In genomic region chr3:65110190-65110589, GRCm38 (mm10) we compare ENCODE assay signal across 8 mouse cellular contexts. TPM values are rescaled to one million over a fixed set of nuclear protein-coding genes. Genes with fewer than 3 reads are reported as not detected.
DNase-seq lines count a peak whose midpoint lies in the region; ATAC-seq and TF ChIP-seq lines count a peak whose summit lies in the region.
"Had no signal": no experiment of that assay in that cellular context is flagged by ENCODE, and none has a peak within 500 bp of the region (broad histone marks: within the 10 kb centered on the region; RNA-seq: fewer than 3 reads in every experiment).

No protein-coding gene starts in this region.

- no peaks in the 10 kb centered on the region for H3K36me3 ChIP-seq in forebrain, embryonic 13.5 days (ENCODE audit: poor library complexity, severe bottlenecking)
- H3K36me3 ChIP-seq in intestine, embryonic 16.5 days (ENCODE audit: control insufficient read depth, insufficient read depth, low read length), result no peaks in the 10 kb centered on the region
- H3K36me3 ChIP-seq in stomach, embryonic 14.5 days (ENCODE audit: control insufficient read depth, insufficient read depth, low read length), result no peaks in the 10 kb centered on the region
- H3K36me3 ChIP-seq: liver, embryonic 13.5 days had no signal

- H3K27ac ChIP-seq in left cerebral cortex, adult 2 months, result peak overlapping the region; percentile 73
- H3K27ac ChIP-seq in forebrain, embryonic 13.5 days, result no peak overlapping the region
- H3K27ac ChIP-seq in intestine, embryonic 16.5 days (ENCODE audit: low read length), result no peak overlapping the region
- H3K27ac ChIP-seq in stomach, embryonic 14.5 days (ENCODE audit: low read length), result no peak overlapping the region
- H3K27ac ChIP-seq: liver, embryonic 13.5 days had no signal

- 71% methylated on average over 9 of the region's 9 CpGs for whole genome bisulfite sequencing in forebrain, embryonic 13.5 days
- 69% methylated on average over 9 of the region's 9 CpGs for WGBS in intestine, embryonic 16.5 days
- 64% methylated on average over 9 of the region's 9 CpGs for WGBS in stomach, embryonic 14.5 days

- H3K9ac ChIP-seq in forebrain, embryonic 13.5 days, result no peak overlapping the region
- H3K9ac ChIP-seq in intestine, embryonic 16.5 days (ENCODE audit: low read depth, low read length), result 0 out of 2 replicates have a peak overlapping the region, but pooled peaks have one; percentile 55
- H3K9ac ChIP-seq in stomach, embryonic 14.5 days (replicated peaks; ENCODE audit: low read depth, low read length), result no peak overlapping the region
- H3K9ac ChIP-seq: liver, embryonic 13.5 days had no signal

- ATAC-seq in forebrain, embryonic 13.5 days, result no peak
- ATAC-seq in intestine, embryonic 16.5 days, result no peak
- ATAC-seq in stomach, embryonic 14.5 days (ENCODE audit: insufficient number of reproducible peaks, insufficient read depth, low FRiP score, low read depth), result no peak

- intact Hi-C loops in left cerebral cortex, adult 2 months (cut with DNase I), result loop anchor here (5.0 to 10.0 kb wide), 2 partner anchors 112 to 775 kb away; no protein-coding TSS in a partner anchor
- intact Hi-C loops in left cerebral cortex, postnatal 10 days (cut with DNase I), result loop anchor here (10.0 kb wide), 1 partner anchor 105 kb away; no protein-coding TSS in a partner anchor

- no peaks in the 10 kb centered on the region for H3K9me3 ChIP-seq in forebrain, embryonic 13.5 days (replicated peaks)
- H3K9me3 ChIP-seq in intestine, embryonic 16.5 days (ENCODE audit: control insufficient read depth, low read length), result no peaks in the 10 kb centered on the region
- H3K9me3 ChIP-seq in stomach, embryonic 14.5 days (ENCODE audit: control insufficient read depth, low read depth, low read length), result no peaks in the 10 kb centered on the region
- H3K9me3 ChIP-seq: liver, embryonic 13.5 days had no signal

- no peak for TF ChIP-seq CTCF in left cerebral cortex, adult 2 months (IDR thresholded peaks at IDR 0.05)

- peak overlapping the region; percentile 84 for H3K4me2 ChIP-seq in forebrain, embryonic 13.5 days
- H3K4me2 ChIP-seq in intestine, embryonic 16.5 days (ENCODE audit: low read depth, low read length), result peak overlapping the region; percentile 57
- H3K4me2 ChIP-seq in stomach, embryonic 14.5 days (replicated peaks; ENCODE audit: low read depth, low read length), result peak overlapping the region; percentile 79; the same call in 1 of the 2 replicates

- H3K4me3 ChIP-seq in left cerebral cortex, adult 2 months, result peak overlapping the region; percentile 54
- no peak overlapping the region for H3K4me3 ChIP-seq in forebrain, embryonic 13.5 days
- H3K4me3 ChIP-seq in intestine, embryonic 16.5 days (ENCODE audit: low read length), result peak overlapping the region; percentile 46; the same call in 1 of the 2 replicates
- H3K4me3 ChIP-seq in stomach, embryonic 14.5 days (ENCODE audit: low read depth, low read length), result peak overlapping the region; percentile 35

- DNase-seq in left cerebral cortex, adult 2 months (ENCODE audit: extremely low spot score in 1 of 2, low spot score in 2 of 2), result no peak
- no peak for DNase-seq in left cerebral cortex, postnatal 10 days (ENCODE audit: extremely low spot score in 1 of 2, low spot score in 2 of 2)
- no peak for DNase-seq in right cerebral cortex, postnatal 36 days (ENCODE audit: low spot score in 2 of 2)
- no peak for DNase-seq in testis, postnatal 10 days (ENCODE audit: low spot score)
- DNase-seq: liver, embryonic 13.5 days had no signal

- peaks cover 13% of the 10 kb centered on the region for H3K4me1 ChIP-seq in forebrain, embryonic 13.5 days
- peaks cover 6% of the 10 kb centered on the region; the same call in 1 of the 2 replicates for H3K4me1 ChIP-seq in intestine, embryonic 16.5 days (ENCODE audit: control insufficient read depth, insufficient read depth, low read length)
- peaks cover 8% of the 10 kb centered on the region for H3K4me1 ChIP-seq in stomach, embryonic 14.5 days (ENCODE audit: control insufficient read depth, insufficient read depth, low read length)
- H3K4me1 ChIP-seq: liver, embryonic 13.5 days had no signal

- peaks cover 19% of the 10 kb centered on the region for H3K27me3 ChIP-seq in forebrain, embryonic 13.5 days
- no peaks in the 10 kb centered on the region; the same call in 1 of the 2 replicates for H3K27me3 ChIP-seq in intestine, embryonic 16.5 days (replicated peaks; ENCODE audit: control insufficient read depth, insufficient read depth, low read length)
- no peaks in the 10 kb centered on the region for H3K27me3 ChIP-seq in stomach, embryonic 14.5 days (ENCODE audit: control insufficient read depth, insufficient read depth, low read length)

RNA-seq across cellular contexts. Expression of gene Kcnab1, which starts 1.0 kb away (rescaled TPM):
- total RNA-seq in left cerebral cortex, adult 2 months (2021), result 10 to 100 TPM; 84.1 to 84.2 TPM
- 10 to 100 TPM; 47.1 to 56.0 TPM for total RNA-seq in left cerebral cortex, postnatal 10 days (2021)
- polyA plus RNA-seq in forebrain, embryonic 13.5 days (2015; fragmentation: Nextera tagmentation; extraction: Ambion mirVana), result 2.8 and 3.2 TPM in 2 replicates
- polyA plus RNA-seq in intestine, embryonic 16.5 days (2015; fragmentation: Nextera tagmentation; extraction: Ambion mirVana), result 3.8 and 4.3 TPM in 2 replicates
- 3.9 and 5.7 TPM in 2 replicates for polyA plus RNA-seq in stomach, embryonic 14.5 days (2014; fragmentation: Nextera tagmentation; extraction: Ambion mirVana)
